Mouse (Mus musculus): ENCODE data around the gene Dcst2.

The Dcst2 gene

DNA sequence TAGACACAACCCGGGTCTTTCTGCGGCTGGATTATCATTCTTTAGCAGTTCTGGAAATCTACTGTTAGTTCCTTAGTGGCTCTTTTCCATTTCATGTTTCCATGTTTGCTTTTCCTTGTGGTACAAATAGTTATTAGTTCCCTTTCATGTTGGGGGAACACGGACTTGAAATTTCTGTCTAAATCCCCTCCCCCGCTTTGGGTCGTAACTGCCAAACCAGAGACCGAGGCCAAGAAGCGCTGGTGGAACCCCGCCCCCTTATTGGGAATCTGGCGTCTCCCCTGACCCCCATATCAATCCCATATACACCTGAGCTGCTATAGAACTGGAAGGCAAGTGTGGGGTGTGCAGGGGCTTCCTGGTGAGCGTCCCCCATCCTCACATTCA is 33.6 kb downstream of the Dcst2 start:
- Histone ChIP-seq H3K36me3 (ENCODE audit: control insufficient read depth, insufficient read depth, low read length, poor library complexity, severe bottlenecking) (no peaks in the 10 kb centered on the region), H3K27me3 (ENCODE audit: control insufficient read depth, insufficient read depth, low read length, poor library complexity, severe bottlenecking) (no peaks in the 10 kb centered on the region; the same call in 1 of the 2 replicates)
- DNase-seq (ENCODE audit: low read depth, low spot score) = no peak

DNA sequence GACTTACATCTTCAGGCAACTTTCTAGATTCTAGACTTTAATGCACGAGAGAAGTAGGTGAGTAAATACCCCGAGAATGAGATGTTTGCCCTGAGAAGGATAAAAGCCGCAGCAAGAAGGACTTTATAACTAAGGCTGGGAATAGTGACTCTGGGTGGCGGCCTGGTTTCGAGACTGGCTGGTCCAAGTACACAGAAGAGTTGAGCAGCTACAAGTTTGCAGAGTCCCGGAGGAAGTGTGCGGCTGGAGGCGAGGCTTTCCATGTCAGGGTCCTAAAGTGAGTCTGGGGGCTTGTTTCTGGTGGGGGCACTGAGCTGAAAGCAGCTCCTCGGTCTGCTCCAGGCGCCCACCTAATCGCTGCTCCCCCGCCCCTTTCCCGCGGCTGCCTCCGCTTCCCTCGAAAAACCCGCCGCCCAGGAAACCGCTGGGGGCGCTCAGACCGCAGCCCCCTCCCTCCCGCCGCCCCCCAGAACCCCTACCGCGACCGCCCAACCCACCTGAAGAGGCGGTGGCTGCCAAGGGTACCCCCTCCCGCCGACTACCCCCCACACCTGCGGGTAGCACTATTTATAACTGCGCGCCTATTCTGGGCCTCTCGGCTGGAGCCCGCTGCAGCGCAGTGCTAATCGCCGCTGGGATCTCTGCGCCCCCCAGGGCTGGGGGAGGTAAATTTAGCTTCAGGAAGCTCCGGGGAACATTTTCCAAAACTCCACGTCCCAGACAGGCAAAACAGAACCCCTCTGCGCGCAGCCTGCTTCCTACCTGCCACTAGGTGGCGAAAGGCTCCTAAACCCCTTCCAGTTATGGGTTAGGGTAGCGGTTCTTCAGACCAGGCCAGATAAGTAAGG is 34.3 kb downstream of the Dcst2 start:
- peak; percentile 73 for DNase-seq (ENCODE audit: low read depth, low spot score)
- no peaks in the 10 kb centered on the region for H3K36me3 ChIP-seq (ENCODE audit: control insufficient read depth, insufficient read depth, low read length, poor library complexity, severe bottlenecking)

DNA sequence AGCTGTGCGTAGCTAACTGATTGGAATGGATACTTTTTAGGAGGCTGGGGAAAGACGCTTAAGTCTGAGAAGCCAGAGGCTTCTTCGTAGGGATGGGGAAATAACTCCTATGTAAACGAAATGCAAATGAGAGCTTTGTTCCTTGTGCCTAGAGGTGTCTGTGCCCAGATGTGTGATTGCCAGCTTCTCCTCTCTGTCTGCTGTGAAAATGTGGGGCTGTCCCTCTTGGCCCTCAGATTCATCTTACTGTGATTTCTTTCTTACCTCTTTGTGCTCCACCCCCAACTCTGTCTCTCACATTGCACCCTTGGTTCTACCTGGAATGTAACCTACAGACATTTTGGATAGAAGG is 34.9 kb downstream of the Dcst2 start:
- Histone ChIP-seq H3K36me3 (ENCODE audit: control insufficient read depth, insufficient read depth, low read length, poor library complexity, severe bottlenecking) (peaks cover 4% of the 10 kb centered on the region; the same call in 1 of the 2 replicates), H3K27me3 (ENCODE audit: control insufficient read depth, insufficient read depth, low read length, poor library complexity, severe bottlenecking) (no peaks in the 10 kb centered on the region; the same call in 1 of the 2 replicates)
- DNase-seq (ENCODE audit: low read depth, low spot score) = no peak

More for the DNA sequence above, 34.3 kb downstream of the Dcst2 start:
- no peaks in the 10 kb centered on the region; the same call in 1 of the 2 replicates for H3K27me3 ChIP-seq (ENCODE audit: control insufficient read depth, insufficient read depth, low read length, poor library complexity, severe bottlenecking)

DNA sequence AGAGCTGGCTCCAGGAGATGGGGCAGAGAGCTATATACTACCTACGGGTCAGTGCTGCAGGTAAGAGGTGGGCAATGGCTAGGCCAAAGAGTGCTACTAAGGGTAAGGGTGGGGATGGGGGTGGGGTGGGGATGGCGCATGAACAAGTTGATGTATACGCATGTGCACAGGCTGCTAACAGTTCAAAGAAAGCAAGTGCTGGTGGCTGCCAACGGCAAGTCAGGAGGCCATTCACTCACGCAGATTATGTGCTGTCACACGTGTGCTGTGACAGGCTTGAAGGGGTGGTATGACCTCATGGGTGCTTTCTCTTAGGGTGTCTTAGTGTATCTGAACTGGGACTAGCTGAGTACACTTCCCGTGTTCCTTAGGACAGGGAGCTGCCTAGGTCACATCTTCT is 39.6 kb downstream of the Dcst2 start:
- no peak for DNase-seq (ENCODE audit: low read depth, low spot score)
- no peaks in the 10 kb centered on the region for H3K27me3 ChIP-seq (ENCODE audit: control insufficient read depth, insufficient read depth, low read length, poor library complexity, severe bottlenecking)
- H3K36me3 ChIP-seq (ENCODE audit: control insufficient read depth, insufficient read depth, low read length, poor library complexity, severe bottlenecking) = peaks cover 15% of the 10 kb centered on the region

DNA sequence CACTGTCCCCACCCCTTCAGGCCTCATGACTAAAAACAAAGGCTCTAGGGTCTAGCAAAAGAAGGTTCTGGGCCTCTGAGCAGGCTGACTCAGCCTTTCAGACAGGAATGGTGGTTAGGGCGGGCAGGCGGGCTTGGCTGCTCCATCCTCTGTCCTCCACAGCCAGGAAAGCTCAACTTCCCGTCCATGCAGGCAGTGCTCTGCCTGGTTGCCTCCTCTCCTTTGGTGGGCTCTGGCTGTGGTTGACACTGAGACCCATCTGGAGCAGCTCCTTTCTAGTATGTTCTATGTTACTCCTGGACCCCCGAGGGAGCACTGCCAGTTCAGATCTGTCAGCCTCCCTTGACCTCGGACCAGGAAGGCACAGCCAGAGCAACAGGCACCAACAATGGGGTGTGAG is 40.9 kb downstream of the Dcst2 start, which contains the start of gene Lenep:
Gene Lenep, minus strand, starts transcription at position 101 of the 400 bp plus-strand sequence.
- no peak for DNase-seq (ENCODE audit: low read depth, low spot score)
- peaks cover 15% of the 10 kb centered on the region for H3K36me3 ChIP-seq (ENCODE audit: control insufficient read depth, insufficient read depth, low read length, poor library complexity, severe bottlenecking)
- no peaks in the 10 kb centered on the region for H3K27me3 ChIP-seq (ENCODE audit: control insufficient read depth, insufficient read depth, low read length, poor library complexity, severe bottlenecking)

DNA sequence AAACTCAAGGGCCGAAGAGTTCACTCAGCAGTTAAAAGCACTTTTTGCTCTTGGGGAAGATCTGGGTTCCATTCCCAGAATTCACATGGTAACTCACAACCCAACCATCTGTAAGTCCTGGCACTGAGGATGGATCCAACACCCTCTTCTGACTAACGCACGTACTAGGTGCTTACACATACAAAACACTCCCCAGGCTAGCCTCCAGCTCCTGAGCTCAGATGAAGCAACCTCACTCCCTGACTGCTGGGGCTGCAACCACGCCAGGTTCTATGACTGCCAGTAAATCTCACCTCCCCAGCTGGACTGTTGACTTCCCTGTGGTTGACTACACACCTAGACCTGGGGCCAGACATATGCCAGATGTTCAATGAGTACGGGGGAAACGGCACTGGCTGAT is 45.1 kb downstream of the Dcst2 start:
- Histone ChIP-seq H3K36me3 (ENCODE audit: control insufficient read depth, insufficient read depth, low read length, poor library complexity, severe bottlenecking) (peaks cover 17% of the 10 kb centered on the region), H3K27me3 (ENCODE audit: control insufficient read depth, insufficient read depth, low read length, poor library complexity, severe bottlenecking) (no peaks in the 10 kb centered on the region)
- DNase-seq (ENCODE audit: low read depth, low spot score) = no peak

DNA sequence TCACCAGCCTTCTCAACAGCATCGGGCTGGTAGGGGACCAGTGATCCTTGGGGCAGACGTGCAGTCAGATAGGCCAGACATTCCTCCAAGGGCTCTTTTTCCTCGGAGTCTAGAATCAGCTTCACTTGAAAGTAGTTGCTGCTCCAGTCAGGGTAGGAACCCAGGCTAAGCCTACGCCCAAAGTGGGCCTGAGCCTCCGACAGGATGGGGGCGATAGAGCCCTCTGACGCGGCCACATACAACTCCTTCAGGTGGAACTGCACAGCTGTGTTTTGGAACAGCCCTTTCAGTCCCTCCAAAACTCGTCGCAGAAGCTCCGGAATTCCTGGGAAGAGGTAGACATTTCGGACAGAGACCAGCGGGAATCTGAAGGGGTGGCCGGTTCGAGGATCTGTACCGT is 46.7 kb downstream of the Dcst2 start:
- peaks cover 13% of the 10 kb centered on the region for H3K36me3 ChIP-seq (ENCODE audit: control insufficient read depth, insufficient read depth, low read length, poor library complexity, severe bottlenecking)
- H3K27me3 ChIP-seq (ENCODE audit: control insufficient read depth, insufficient read depth, low read length, poor library complexity, severe bottlenecking) = no peaks in the 10 kb centered on the region
- no peak for DNase-seq (ENCODE audit: low read depth, low spot score)

DNA sequence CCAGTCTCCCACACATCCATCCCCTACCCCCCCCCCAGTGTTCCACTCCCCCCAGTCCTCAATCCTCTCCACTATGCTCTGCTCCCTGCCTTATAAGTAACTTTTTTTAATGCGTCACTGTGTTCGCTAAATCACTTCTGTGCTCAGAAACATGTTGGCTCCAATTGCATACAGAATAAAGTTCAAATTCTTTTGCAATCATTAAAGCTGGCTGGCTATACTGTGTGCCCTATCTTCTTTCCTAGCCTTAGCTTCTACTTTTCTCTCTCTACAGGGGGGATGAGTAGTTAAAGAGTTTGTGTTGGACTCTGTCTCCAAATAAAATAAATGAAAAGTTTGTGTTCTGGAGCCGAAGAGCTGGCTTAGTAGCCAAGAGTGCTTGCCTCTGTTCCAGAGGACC is 47.9 kb downstream of the Dcst2 start:
- H3K36me3 ChIP-seq (ENCODE audit: control insufficient read depth, insufficient read depth, low read length, poor library complexity, severe bottlenecking) = peaks cover 10% of the 10 kb centered on the region
- no peak for DNase-seq (ENCODE audit: low read depth, low spot score)
- H3K27me3 ChIP-seq (ENCODE audit: control insufficient read depth, insufficient read depth, low read length, poor library complexity, severe bottlenecking) = no peaks in the 10 kb centered on the region

DNA sequence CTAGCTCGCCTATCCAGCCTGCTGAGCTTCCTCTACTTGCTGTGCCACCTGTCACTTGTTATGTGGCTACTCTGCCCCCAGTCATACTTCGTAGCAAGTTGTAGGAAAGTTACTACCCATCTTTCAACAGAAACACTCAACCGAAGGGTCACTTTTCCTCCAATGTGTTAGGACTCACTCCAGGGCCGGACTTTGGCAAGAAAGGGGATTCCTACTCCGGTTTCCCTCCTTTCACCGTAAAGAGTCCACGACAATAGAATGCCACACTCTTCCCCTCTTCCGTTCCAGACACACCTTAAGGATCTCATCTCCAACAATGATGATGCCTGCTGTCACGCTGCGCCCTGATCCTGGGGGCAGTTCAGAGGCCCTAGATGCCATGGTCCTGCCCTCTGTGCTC is 49.1 kb downstream of the Dcst2 start:
- Histone ChIP-seq H3K36me3 (ENCODE audit: control insufficient read depth, insufficient read depth, low read length, poor library complexity, severe bottlenecking) (peaks cover 7% of the 10 kb centered on the region; the same call in 1 of the 2 replicates), H3K27me3 (ENCODE audit: control insufficient read depth, insufficient read depth, low read length, poor library complexity, severe bottlenecking) (no peaks in the 10 kb centered on the region)
- DNase-seq (ENCODE audit: low read depth, low spot score) = no peak

DNA sequence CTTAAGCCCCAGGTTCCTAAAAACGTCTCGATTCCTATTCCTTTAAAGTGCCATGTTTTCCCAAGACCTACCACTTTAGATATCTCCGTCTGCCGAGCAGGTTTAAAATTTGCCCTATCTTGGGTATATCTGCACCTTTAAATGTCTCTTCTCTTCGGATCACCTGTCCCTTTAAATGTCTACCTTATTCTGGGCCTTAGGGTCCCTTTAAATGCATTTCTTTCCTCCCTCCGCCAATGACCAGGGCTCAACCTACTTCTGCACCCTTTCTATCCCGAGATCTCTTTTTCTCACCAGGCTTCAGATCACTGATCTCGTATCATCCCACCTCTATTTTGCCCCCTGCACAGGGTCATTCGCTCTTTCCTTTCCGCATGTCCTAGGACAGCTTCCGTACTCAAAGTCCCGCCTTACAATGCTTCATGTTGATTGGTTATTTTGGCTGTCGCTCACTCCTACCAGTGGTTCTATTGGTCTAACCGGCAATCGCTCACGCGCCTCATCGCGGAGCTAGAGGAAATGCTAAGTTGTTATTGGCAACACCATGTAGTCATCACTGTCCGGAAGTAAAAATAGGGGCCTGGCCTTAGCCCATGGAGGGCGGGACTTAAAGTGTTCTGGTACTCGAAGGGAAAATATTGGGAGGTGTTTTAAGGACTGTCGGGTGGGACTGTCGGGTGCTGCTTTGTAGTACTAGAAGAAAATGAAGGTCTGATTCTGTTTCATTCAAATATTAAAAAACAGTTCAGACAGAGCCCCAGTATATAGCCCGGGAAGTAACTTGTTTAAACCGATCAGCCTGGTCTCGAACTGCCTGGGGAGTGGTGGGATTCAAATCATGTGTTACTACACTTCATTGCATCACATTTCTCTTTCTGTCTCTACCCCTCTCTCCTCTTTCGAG is 50.0 kb downstream of the Dcst2 start, which contains the start of gene Flad1:
Gene Flad1, minus strand, starts transcription at position 381 of the 904 bp plus-strand sequence.
- H3K27me3 ChIP-seq (ENCODE audit: control insufficient read depth, insufficient read depth, low read length, poor library complexity, severe bottlenecking) = no peaks in the 10 kb centered on the region
- peak; percentile 100 for DNase-seq (ENCODE audit: low read depth, low spot score)
- peaks cover 7% of the 10 kb centered on the region; the same call in 1 of the 2 replicates for H3K36me3 ChIP-seq (ENCODE audit: control insufficient read depth, insufficient read depth, low read length, poor library complexity, severe bottlenecking)

DNA sequence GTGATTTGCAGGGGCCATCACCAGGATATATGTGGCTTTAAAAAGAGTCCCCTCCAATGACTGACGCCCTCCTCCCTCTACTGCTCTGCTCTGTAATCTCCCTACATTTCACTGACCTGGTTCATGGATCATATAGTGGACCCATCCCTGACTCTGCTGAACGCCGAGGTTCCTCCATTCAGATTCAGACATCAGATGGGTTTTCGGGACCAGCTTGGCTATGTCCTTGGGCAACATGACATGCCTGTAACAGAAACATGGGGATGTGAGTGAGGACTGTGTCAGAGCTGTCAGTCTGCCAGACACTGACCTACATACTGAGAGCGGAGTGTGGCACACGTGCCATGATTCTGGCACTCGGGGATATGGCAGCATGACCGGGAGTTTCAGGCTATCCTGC is 54.4 kb downstream of the Dcst2 start:
- Histone ChIP-seq H3K36me3 (ENCODE audit: control insufficient read depth, insufficient read depth, low read length, poor library complexity, severe bottlenecking) (no peaks in the 10 kb centered on the region), H3K27me3 (ENCODE audit: control insufficient read depth, insufficient read depth, low read length, poor library complexity, severe bottlenecking) (no peaks in the 10 kb centered on the region)
- DNase-seq (ENCODE audit: low read depth, low spot score) = no peak

DNA sequence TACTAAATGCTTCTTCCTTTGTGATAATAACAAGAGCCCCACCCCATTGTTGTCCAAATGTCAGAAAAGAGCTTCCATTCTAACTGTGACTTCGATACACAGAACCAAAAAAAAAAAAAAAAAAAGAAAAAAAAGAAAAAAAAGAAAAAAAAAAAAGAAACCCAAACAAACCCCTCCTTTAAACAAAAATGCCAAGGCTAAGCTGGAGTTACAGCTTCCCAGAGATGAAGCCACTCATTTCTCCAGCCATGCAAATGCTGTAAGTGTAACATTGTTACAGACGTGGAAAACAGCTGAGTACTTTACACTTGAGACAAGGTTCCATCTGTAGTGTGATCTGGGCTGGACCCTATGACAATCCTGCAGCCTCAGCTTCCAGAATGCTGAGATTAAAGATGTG is 55.4 kb downstream of the Dcst2 start:
- DNase-seq (ENCODE audit: low read depth, low spot score) = no peak
- Histone ChIP-seq H3K27me3 (ENCODE audit: control insufficient read depth, insufficient read depth, low read length, poor library complexity, severe bottlenecking) (no peaks in the 10 kb centered on the region), H3K36me3 (ENCODE audit: control insufficient read depth, insufficient read depth, low read length, poor library complexity, severe bottlenecking) (no peaks in the 10 kb centered on the region)

DNA sequence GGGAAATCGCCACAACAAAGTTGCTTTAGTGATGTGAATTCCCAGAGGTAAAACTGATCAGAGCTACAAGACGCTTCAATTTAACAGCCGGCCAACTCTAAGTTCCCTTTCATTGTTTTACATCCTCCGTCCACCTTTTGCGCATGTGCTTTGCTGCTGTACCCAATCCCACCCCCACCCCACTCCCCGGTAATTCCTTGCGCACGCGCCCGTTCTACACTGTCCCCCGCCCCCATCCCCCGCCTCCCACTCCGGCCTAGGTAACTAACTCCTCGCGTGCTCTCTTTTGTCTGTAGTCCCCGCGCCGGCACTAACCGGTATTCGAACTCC is 56.0 kb downstream of the Dcst2 start:
- Histone ChIP-seq H3K27me3 (ENCODE audit: control insufficient read depth, insufficient read depth, low read length, poor library complexity, severe bottlenecking) (no peaks in the 10 kb centered on the region), H3K36me3 (ENCODE audit: control insufficient read depth, insufficient read depth, low read length, poor library complexity, severe bottlenecking) (no peaks in the 10 kb centered on the region)
- no peak for DNase-seq (ENCODE audit: low read depth, low spot score)

DNA sequence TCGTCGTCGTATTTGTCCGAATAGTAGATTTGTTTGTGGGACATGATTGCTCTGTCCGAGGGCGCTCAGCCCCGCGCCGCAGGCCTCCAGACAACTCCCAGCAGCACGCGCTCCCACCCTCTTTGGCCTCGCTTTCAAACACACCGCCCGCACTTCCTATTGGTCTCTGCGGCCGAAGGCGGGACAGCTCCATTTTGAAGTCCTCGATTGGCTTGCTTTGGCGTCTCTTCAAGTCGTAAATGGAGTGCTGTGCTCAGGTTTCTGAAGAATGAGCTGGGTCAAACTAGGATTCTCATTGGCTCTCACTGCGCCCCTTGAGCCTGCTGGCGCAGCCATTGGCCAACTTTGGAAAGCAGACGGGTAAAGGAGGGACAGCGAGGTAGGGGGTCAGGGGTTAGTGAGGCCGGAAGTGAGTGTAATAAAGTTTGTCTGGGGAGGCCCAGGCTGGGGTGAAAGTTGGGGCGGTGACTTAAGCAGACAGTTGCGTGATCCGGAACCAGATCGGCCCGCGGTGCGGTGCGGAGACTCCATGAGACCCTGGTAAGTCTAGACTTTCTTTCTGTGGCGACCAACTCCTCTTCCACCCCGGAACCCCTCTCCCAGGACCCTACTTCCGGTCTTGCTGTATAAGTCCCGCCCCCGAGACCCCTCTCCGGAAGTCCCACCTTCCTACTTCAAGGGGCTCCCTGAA is 56.5 kb downstream of the Dcst2 start, which contains the start of the genes Cks1b and Shc1:
Gene Cks1b, minus strand, starts transcription at position 214 of the 691 bp plus-strand sequence.
Gene Shc1, plus strand, starts transcription at position 274 of the 691 bp plus-strand sequence.
- DNase-seq (ENCODE audit: low read depth, low spot score) = peak; percentile 97
- no peaks in the 10 kb centered on the region for H3K27me3 ChIP-seq (ENCODE audit: control insufficient read depth, insufficient read depth, low read length, poor library complexity, severe bottlenecking)
- no peaks in the 10 kb centered on the region for H3K36me3 ChIP-seq (ENCODE audit: control insufficient read depth, insufficient read depth, low read length, poor library complexity, severe bottlenecking)
